Mouse (Mus musculus): Measurements from ENCODE around the gene Ulk4.
A peak's percentile ranks its signal among the peaks of the same experiment; 100 is the strongest.

DNA sequence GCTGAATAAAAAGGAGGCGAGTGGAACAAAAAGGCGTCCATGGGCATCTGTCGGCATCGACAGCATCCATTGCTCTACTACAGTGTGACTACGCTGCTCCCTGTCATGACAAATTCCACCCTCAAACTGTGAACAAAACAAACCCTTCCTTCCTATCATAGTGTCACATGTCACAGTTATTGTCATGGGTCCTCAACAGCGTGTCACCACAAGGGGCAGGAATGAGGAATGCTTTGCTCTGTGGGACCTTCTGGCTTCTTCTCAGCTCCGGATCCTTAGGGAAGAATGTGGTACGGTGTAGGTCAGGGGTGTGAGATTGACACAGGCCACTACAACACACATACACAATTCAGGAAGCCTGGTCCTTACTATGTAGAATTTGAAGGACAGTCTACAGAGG is 218.5 kb downstream of the Ulk4 start:
- peak; percentile 60 for TF ChIP-seq CTCF (IDR thresholded peaks at IDR 0.05)
- peak; percentile 3; the same call in 1 of the 2 replicates for TF ChIP-seq EP300 (IDR thresholded peaks at IDR 0.05)

Data from lung, postnatal 0 days (tissue).